Mouse (Mus musculus) ES-CJ7 (cell line): ENCODE data around the gene Dap.
A peak's percentile ranks its signal among the peaks of the same experiment; 100 is the strongest.

Experiments used
- DNase-seq: peaks from one replicate; pipeline ENCODE4 v3.0.0; 2011; ENCODE audit warnings: low read depth, low spot score

Dap gene

GRCm38 (mm10) chr15:31264827-31265226, 40.7 kb downstream of the Dap start:
- peak; percentile 80 for DNase-seq

GRCm38 (mm10) chr15:31265404-31265803, 41.3 kb downstream of the Dap start:
- no peak for DNase-seq

DNA sequence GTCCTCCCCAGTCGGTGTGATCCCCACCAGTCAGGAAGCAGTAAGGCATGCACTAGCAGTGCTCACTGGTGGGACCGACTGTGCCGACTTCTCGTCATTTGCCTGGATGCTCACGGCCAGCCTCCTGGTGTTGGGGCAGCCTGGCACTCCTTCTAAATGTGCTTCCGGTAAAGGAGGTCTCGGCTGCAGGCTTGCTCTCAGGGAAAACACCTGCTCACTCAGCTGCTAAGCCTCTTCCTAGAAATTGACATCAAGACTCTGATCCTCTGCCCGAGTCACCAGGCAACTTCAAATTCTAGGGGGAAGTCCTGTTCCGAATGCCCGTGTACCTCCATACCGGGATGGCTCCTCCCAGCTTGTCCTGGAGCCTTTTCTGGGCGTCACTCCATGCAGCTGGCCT, 41.7 kb downstream of the Dap start:
- no peak for DNase-seq

DNA sequence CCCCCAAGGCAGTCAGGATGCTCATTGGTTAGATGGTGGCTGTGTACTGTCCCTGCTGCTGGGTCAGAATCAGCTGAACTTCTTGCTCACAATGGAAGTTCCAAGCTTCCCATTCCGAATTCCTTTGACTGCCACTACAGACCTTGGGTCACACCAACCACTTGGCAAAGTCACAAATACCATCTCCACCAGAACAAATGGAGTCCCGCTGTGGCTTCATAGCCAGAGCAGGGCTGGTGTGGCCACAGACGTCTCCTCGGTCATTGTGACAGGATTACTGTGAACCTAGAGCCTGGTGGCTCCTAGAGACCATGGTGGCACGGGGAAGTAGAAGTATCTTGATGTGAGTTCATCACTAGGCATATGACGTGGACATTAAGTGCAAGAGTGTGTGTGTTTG, 44.0 kb downstream of the Dap start:
- DNase-seq, result no peak

DNA sequence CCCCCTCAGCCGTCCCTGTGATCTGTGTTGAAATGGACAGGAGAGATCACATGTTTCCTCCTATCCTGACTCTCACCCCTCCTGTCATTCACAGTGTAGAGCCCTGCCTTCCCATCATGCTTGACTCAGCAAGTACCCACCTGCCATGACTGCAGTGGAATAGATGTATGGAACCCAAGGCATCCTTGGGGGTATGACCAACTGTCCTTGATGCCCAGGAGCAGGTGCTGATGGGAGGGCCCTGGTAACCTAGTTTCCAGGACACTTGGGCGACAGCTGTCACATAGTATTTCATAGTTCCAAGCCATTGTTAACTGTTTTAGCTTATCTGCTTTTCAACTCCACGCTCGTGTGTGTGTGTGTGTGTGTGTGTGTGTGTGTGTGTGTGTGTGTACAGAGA, 45.4 kb downstream of the Dap start:
- DNase-seq, result no peak

- DNase-seq, result no peak
These were observed 48.6 kb downstream of the Dap start for GRCm38 (mm10) chr15:31272695-31273094.

DNA sequence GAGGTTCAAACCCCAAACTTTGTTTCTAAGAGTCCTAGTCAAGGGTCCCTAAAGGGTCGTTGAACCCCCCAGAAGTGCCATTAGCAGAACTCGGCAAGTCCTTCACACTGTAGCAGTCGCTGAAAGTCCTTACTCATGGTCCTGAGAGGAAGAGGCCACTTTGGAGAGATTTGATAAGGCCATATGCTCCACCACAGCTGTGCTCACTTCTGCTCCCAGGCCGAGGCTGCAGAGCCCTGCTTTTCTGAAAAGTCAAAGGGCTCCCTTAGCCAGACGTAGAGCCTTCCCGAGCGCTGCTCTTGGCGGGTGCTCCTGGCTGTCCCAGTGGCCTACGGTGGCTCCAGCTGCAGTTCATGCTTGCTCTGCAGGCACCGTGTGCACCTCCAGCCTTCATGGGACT, 49.4 kb downstream of the Dap start:
- DNase-seq, result no peak

GRCm38 (mm10) chr15:31278090-31278489, 54.0 kb downstream of the Dap start:
- DNase-seq, result no peak

DNA sequence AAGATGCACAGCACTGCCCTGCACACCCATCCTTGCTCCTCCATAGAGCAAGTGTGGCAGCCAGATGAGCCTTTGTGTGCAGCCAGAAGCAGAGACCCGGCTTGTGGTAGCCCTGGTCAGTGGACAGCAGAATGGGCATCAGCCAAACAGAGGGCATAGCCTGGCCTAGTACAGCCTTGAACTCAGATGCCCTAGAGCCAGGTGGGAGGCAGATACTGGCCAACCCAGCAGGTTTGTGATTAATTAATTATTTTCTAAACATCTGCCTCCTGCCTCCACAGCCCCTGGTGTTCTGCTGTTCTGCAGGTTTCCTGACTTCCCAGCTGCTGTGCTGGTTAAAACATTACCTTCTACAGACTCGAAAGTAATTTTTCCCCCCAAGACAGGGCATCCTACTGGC, 55.0 kb downstream of the Dap start:
- DNase-seq, result no peak

- no peak for DNase-seq
These were observed 55.5 kb downstream of the Dap start for GRCm38 (mm10) chr15:31279577-31280004.

DNA sequence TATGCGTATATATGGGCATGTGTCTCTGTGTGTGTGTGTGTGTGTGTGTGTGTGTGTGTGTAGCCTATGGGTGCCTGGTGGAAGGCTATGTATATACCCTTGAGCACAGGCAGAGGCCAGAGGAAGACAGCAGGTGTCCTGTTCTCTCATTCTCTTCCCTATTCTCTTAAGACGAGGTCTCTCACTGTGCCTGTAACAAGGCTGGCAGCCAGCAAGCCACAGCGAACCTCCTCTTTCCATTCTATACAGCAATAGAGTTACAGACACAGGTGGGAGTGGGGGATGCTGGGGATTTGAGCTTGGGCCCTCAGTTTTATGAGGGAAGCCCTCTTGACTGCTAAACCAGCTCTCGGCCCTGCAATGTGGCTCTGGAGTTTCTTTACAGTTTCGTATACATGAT, 55.9 kb downstream of the Dap start:
- no peak for DNase-seq

DNA sequence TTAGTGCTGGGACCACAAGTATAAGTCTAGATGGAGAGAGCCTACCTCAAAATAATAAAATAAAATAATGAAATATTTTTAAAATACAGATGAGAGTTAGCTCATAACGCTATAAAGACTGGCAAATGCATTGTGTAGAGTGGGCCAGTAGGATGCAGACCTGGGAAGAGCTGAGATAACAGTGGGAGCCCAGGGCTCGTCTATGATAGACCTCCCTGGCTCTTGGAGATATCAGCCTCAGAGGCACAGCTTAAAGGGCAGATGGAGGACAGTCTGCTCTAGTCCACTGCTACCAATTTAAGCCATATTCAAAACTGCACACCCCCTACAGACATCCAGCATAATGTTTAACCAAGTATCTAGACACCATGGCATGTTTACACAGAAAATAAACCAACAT, 56.6 kb downstream of the Dap start:
- DNase-seq, result no peak

DNA sequence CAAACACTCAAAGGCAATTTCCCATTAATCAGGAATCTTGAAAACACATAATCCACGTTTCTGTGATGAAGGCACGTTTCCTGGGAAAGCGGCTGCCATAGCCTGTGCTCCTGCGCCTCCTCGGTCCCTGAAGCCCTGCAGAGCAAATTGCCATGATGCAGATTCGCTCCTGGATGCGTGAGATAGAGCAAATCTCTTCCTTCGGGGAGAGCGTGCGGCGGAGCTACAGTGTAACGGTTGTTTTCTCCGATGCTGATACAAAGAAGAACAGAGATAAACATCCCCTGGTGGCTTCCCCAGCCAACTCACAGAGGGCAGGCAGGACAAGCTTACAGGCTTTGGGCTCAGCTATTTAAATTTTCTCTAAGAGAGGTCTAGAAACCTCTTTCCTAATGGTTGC, 57.7 kb downstream of the Dap start:
- DNase-seq, result no peak

DNA sequence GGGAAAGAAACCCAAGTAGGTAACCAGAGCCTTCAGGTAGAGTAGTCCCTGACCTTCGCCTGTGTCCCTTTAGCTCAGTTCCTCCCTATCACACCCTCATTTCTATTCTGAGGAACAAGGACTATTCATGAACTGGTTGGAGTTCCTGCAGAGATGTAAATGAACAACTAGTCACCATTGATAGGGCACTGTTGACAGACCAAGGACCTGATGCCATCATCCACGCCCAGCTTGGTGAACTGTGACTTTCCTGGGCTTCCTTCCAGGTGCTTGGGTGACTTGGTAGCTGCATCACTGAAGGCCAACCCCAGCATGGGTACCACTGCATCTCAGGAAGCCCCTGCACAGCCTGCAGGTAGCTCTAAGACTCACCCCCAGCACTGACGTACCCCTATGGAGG, 58.2 kb downstream of the Dap start:
- DNase-seq, result no peak

DNA sequence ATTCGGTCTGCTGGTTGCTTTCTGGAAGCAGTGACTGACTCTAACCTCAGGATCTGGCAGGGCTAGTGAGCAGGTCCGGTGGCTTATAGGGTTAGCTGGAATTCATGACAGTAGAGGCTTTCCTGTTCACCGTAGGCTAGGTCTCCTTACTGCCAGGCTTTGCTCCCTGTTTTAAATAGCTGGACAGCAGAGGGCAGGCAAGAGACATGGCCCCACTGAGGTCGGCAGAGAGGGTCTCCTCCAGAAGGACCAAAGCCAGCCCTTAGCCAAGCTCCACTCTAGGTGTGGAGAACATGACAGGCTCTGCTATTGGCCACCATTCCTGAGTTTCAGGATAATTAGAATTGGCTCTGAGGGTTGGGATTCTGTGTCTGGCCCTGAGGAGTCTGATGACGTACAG, 60.0 kb downstream of the Dap start:
- peak; percentile 27 for DNase-seq

GRCm38 (mm10) chr15:31284922-31285631, 61.0 kb downstream of the Dap start:
- no peak for DNase-seq

GRCm38 (mm10) chr15:31285695-31286094, 61.6 kb downstream of the Dap start:
- DNase-seq, result no peak

- DNase-seq, result peak; percentile 37
These were observed 68.5 kb downstream of the Dap start for GRCm38 (mm10) chr15:31292627-31293026.

- peak; percentile 72 for DNase-seq
These were observed 70.2 kb downstream of the Dap start for GRCm38 (mm10) chr15:31294311-31294710.

DNA sequence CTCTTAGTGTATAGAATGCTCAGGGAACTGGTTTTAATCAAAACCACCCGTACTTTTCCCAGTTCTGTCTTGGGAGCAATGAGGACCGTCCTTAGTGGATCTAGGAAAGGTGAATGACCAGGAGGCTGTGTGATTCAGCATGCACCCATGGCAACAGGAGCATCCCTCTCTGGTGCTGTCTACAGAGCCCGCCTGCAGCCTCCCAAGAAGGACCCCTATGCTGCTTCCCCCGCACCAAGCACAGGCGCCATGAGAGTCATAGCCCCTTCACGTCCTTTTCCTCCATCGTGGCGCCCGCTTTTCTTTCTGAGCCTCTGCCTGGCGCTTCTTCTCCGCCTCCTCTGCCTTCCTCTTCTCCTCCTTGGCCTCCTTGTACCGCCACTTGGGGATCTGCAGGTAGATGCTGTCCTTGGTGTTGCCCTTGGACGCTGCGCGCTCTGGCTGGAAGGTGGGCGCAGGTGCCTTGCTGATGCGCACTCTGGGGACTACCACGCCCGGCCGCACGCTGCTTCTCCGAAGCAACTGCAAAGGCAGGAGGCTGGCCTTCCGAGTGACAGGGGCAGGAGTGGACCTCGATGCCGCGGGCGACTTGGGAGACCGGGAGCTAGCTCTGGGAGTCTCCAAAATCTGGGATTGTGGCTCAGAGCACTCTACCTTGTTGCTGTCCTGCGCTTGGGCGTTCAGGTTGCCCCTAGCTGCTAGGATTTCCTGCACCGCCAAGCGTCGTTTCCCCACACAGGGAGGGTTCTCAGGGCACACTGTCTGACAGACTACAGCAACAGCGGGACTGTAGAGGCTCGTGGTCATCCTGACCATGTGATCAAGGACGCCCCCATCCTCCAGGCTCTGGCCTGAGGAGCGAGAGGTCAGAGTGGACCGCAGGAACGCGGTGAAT, 73.0 kb downstream of the Dap start:
- DNase-seq, result no peak

DNA sequence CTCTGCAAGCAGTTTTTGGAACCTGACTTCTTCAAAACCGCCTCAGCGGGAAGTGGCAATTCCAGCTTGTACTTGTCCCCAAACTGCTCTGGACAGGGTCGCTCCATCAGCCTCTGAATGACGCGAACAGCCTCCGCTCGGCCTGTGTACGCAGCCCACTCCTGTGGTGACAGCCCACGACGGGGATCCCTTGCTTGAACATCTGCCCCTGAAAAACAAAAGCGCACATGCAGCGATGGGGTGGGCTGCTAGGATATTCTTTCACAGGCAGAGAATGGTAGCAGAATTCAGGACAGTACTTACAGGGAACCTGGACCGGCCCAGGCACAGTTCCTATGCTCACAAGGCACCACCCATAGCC, 73.6 kb downstream of the Dap start:
- no peak for DNase-seq

- DNase-seq, result no peak
These were observed 75.3 kb downstream of the Dap start for GRCm38 (mm10) chr15:31299258-31299917.
